Mouse (Mus musculus): Measurements from ENCODE around the gene Pdzd2.

- TF ChIP-seq CTCF (IDR thresholded peaks at IDR 0.05; ENCODE audit: control insufficient read depth, insufficient read depth, insufficient replicate concordance, low read depth, low read length) (no peak), POLR2A (IDR thresholded peaks at IDR 0.05; ENCODE audit: control insufficient read depth, low read depth, low read length) (no peak)
Observed at GRCm38 (mm10) chr15:12565281-12565680, 174.4 kb downstream of the Pdzd2 start.

All from testis, adult 2 months (tissue).